Mouse (Mus musculus) c-Kit-positive CD71-negative TER-119-negative erythroid progenitor cells, embryonic 14.5 days (primary cell): ENCODE data around the gene Epha6.

ENCODE experiments used
- DNase-seq: peaks from one replicate; pipeline ENCODE4 v3.0.0-alpha.2; 2013; ENCODE audit warnings: low read depth

The Epha6 gene

DNA sequence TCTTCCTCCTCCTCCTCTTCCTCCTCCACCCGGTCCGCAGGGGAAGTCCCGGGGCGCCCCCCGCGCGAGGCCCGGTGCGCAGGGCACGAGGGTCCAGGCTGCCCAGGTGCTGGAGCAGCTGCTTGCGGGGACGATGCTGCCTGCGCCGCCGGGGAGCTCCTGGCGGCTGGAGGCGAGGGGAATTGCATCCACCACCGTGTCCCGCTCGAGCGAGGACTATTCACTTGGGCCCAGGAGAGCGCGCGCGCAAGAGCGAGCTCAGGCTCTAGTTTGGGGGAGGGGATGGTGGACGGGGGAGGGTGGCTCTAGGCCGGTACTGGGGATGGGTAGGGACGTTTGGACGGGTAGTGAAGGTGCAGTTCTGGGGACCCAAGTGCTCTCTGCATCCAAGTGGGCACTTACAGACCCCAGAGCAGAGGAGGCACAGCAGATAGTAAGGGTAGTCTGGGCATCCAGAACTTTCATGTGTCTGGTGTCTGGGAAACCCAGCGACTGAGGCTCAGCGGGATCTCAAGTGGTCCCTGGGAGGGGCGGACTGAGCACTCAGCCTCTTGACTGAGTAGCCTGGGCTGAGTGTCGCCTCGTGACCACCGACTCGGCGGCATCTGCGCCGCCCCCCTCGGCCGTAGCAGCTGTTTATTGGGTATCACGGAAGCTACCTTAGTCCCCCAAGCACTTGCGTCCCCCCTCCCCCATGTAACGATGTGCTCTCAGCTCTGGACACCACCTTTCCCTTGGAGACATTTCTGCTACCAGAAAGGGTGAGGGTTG lies at the start of gene Epha6:
TSS of gene Epha6 (minus strand) at position 471 of the 771 bp plus-strand sequence.
- no peak for DNase-seq

DNA sequence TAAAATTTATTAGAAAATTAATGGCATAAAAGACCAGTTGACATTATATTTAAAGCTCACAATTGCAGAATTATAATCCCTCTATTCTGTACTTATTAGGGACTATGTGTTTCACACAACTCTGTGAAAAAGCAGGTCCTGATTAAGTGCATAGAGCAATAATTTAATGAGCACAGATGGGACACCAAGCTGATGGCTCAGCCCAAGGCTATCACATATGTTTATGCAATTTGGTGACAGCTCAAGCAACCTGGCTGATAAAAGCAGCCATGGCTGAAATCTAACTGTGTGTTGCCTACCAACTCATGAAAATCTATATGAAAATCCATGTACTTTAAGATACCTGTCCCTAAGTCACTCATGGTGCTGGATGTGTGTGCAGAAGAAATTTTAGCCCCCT lies 46.4 kb upstream of the Epha6 start:
- DNase-seq = no peak

DNA sequence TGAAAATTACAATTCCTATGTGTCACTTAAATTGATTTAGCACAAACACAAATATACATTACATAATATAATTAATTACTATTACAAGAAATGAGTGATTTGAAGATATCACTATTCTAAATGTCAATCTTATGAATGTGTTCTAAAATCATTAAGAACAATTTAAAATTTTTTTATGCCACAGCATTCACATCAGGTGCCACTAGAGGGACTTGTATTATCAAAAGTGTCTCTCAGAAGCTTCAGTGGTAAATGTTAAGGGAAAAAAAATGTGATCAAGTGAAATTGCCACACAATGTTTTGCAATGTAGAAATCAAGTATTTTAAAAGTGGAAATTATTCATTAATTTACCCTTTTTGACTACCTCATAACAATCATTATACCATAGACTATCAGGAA lies 22.8 kb upstream of the Epha6 start:
- DNase-seq = no peak

DNA sequence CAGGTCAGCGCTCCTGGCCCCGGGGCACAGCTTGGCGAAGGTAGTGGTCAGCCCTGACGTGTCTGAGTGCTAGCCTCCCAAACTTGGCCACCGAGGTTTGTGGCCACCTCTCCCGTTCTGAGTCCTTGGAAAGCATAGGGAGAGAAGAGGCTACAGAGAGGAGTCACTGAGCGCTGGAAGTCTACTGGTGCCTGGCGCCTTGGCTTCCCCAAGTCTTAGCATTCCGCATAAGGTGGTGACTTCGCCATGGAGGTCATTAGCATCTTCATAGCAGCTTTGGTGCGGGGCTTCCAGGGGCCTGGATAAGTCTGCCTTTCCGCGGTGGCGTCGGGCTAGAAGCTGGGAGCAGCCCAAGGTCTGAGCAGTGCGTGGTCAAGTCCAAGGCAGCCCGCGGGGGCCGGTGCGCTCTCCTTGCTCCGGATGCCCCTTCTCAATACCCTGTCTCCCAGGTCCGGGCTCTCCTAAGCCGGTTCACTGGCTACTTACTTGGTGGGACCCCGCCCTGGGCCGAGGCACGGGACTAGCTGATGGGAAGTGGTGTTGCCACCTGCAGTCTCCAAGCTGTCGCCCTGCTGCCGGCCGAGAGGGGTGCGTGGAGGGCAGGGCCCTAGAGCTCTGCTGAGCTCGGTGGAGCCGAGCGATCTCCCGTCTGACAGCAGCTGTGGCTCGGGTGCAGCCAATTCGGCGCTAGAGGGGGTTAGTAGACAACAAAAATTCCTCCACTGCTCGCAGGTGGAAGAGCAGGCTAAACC lies 677 bp upstream of the Epha6 start:
- no peak for DNase-seq

DNA sequence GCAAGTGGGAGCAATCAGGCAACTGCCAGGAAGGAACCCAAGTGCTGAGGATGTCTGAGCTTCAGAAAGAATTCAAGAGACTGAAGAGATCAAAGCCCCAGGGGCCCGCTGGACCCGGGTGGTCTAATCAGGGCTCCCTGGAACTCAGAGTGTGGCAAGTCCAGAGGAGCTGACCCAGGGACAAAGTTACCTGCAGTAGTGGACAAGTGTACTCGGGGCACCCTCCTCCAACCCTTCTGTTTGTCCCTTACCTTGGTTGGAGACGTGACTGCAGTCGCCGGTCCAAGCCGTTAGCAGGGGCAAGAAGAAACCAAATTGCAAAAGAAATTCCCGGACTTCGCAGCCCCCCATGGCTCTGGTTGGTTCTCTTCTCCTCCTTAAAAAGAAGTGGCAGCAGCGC lies 718 bp downstream of the Epha6 start:
- DNase-seq = no peak

DNA sequence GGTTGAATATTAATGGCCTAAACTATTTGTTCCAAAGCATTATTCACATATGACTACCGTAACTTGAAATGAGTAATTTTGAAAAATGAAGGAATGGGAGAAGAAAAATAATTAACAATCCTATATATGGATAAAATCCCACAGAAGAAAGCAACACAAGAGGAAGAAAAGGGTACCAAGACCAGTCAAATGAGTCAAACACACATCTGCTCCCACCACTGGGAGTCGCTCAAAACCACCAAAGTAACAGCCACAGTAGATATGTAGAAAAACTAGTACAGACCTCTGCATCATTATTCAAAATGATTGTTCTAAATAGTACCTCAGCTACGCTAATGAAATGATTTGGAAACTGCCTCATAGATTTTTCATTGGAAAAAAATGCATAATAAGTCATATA lies 20.0 kb downstream of the Epha6 start:
- no peak for DNase-seq

DNA sequence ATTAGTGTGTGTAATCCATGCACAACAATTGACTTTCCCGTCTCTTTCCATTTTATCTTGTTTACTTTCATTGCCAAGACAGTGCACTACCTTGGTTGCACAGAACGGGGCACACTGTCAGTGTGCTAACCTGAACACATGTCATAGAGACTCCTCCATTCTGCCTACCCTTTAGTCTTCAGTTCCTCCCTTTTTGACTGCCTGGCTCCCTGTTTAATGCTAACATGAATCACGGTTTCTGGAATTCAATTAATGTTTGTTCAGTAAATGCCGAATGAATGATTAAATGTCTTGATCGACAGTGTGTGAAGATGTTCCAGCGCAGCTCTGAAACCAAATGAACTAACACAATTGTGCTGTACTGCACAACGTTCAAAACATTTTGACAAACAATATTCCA lies 20.6 kb downstream of the Epha6 start:
- no peak for DNase-seq

DNA sequence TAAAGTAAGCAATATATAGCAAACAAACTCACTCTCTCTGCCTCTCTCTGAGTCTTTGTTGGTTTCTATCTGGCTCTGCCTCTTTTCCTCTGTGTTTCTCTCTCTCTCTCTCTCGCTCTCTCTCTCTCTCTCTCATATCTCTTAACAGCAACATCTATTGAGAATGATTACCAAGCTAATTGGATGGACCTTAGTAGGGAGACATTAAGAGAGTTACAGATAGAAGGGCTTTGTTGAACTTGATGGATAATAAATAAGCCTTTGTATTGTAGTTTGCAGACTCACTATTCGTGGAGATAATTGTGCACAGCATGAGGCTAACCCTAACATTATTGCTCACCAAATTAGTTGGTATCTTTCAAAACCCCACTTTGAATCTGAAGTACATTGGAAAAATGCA lies 34.8 kb downstream of the Epha6 start:
- DNase-seq = no peak

DNA sequence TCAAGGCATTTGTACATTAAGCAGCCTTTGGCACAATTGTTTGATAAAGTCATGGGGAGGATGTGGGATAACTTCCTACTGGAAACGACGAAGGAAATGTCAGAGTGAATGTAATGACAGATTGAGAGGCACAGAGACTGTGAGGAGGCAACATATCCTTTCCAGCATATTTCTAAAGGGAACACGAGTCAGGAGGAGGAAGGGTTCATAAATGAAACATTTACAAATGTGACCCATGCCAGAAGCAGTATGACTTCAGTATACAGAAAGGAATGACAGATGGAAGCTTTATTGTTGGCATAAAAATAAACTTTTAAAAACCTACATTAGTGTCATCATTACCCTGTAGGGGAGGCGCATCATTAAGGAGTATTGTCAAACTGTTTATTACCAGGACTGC lies 60.9 kb downstream of the Epha6 start:
- no peak for DNase-seq

DNA sequence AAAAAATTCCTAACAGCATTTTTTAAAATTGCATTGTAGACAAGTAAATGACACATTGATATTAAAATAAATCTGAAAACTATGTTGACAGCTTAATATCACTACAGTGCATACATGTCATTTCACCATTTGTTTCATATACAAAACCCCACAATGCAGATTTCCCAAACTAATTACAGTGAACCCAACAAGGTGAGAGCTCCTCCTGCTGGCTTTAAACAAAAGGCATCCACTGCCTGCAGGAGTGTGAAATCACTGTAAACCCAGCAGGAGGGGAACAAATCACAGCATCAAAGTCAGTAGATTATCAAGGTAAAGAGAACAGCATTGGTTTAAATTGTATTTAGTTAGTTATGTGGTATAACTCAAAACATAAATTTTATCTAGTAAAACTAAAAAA lies 67.1 kb downstream of the Epha6 start:
- DNase-seq = no peak

DNA sequence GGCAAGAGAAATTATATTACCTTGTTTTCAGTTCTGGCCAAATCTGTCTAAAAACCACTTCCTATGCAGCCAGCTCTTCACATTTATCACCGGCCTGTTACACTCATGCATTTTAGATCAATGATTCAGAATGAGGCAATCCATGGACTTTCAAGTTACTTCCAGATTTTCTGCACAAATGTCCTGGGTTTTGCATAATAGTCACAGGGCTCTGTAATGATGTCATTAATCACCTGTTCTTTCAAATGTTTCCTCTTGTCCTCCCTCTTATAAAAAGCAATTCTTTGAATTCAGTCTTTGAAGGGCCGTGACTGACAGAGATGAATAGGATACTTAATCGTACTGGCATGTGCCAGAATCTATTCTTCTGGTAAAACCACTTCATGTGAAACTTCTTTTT lies 95.6 kb downstream of the Epha6 start:
- DNase-seq = no peak

DNA sequence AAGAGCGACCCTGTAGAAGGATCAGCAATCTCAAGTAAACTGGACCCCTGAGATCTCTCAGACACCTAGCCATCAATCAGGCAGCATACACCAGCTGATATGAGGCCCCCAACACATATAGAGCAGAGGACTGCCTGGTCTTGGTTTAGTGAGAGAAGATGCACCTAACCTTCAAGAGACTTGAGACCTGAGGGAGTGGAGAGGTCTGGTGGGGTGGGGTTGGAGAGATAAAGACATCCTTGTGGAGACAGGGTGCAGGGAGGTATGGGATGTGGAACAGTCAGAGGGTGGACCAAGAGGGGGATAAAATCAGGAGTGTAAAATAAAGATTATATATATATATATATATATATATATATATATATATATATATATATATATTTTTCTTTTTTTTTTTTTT lies 105.8 kb downstream of the Epha6 start:
- no peak for DNase-seq

DNA sequence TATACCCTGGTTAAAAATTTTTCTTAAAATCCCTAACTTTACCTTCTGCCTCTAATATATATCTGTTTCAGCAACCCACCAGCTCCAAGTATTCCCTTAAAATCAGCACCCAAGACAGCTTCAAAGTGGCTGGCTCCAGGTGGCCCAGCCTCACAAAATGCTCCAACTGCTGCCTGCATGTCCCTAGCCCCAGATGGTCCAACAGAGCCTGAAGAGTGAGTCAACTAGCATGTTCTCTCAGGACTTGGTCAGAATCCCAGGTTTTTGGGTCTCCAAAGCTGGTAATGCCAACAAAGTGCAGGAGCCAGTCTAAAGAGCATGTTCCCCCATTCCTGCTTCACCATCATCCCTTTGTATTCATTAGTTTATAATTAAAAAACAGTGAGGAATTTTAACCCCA lies 129.6 kb downstream of the Epha6 start:
- DNase-seq = no peak

DNA sequence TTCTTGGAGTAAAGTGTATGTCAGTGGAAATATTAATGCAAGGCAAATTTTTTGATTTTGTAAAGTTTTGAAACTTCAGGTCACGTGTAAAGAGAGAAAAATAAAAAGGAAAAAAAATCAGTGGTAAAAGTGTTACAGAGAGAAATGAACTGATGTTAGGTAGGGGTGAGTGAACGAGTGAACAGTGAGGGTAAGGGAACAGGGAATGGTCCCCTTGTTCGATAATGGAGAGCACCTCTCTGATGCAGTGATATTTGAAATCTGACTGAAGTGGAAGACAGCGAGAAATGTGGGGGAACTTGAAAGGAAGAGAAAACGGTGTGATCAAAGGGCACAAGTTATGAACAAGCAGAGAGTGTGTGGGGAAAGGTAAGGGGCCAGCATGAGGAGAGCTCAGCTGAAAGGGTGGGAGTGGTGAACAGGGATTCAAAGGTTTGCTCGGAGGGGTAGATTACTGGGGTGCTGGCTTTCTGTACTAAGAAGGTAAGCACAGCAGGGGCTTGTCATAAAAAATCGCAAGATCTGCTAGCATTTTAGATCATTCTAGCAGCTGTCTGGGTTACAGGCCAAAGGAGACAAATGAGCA lies 137.0 kb downstream of the Epha6 start:
- DNase-seq = no peak

DNA sequence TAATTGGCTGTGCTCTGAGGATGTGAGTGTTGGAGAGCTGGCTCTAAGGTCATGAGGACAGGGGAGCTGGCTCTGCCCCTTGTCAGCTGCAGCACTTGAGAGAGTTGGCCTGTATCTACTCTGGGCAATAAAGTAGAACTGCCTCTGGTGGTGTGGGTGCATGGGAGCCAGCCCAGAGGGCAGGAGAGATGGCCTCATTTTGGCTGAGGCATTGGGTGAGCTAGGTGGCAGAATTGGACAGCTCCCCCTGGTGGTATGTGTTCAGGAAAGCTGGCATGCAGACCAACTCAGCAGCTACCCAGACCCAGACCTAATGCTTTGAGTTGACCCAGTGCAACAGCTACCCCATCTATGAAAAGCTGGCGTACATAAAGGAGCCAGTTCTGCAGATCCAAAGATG lies 170.0 kb downstream of the Epha6 start:
- no peak for DNase-seq

DNA sequence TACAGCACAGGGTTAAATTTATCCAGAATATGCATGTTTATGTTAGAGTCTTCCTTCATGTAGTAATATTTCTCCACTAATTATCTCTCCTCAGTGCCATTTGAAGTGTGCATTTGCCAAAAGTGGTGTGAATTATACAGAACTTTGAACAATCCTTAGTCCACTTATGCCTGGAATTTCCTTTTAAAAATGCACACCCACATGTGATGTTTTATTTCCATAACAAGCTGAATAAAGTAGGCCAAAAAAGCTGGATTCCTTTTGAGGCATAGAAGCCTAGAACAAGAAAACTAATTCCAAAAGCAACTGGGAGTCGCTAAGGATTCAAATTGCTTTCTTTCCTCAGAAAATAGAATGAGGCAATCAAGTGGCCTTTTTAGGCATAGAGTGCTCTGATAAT lies 171.1 kb downstream of the Epha6 start:
- DNase-seq = no peak

DNA sequence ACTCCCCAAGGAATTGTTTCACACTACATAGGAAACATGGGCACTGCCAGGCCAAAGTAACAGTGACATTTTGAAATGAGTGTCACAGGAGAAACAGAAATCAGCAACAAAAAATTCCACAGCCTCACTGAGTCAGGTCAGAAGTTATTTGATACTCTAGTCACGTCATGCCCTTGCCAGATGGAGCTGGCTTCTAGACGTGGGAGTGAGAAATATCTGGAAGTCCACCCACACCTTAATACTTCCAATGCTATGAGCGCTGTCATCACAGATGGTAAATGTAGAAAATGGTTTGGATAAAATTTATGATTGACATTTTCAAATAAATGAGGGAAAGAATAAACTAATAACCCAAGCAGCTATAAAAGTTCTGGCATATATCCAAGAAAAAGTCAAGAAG lies 210.0 kb downstream of the Epha6 start:
- DNase-seq = no peak

DNA sequence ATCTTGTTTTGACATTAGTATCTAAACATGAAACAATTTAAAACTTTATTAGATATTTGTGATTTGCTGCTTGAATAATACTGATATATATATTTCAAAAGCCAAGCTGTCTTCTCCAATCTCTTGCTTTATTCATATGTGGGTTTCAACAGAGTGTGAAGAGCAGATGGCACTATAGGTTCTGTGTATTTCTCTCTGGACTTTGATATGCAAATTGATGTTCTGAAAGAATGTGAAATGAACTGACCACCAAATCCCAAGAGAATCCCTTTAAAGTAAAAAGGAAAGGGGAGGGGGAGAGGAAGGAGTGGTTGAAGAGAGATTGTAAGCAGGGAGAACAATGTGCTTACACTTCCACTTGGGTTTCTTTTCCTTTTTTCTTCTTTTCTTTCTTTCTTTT lies 212.4 kb downstream of the Epha6 start:
- no peak for DNase-seq

DNA sequence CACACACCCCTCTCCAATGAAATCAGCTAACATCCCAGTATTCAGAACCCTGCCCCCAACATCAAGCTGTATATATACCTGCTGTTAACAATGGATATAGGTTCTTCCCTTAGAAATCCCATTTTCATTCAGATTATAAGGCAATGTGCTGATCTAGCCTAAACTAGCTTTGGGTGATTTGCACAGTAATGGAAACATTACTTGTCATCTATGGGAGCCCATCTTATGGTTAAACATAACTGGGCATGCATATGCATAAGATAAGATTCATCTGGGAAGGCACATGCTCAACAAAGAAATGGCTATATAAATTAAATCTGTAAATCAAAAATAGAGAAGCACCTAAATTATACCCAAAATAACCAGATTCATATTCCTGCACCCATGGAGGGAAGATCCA lies 230.2 kb downstream of the Epha6 start:
- no peak for DNase-seq

DNA sequence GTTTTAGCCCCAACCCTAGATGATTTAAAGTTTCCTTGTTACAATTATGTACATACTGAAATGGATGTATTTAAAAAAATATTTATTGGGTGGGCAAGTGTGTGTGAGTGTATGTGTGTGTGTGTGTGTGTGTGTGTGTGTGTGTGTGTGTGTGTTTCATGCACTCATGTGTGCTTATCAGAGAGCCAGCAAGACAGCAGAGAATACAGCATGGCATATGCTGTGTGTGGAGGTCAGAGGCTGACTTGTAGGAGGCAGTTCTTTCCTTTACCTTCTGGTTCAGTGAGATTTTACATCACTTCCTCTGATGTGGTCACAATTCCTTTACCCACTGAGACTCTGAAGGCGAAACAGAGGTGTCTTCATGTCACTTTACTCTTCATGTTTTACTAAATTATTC lies 321.4 kb downstream of the Epha6 start:
- no peak for DNase-seq

DNA sequence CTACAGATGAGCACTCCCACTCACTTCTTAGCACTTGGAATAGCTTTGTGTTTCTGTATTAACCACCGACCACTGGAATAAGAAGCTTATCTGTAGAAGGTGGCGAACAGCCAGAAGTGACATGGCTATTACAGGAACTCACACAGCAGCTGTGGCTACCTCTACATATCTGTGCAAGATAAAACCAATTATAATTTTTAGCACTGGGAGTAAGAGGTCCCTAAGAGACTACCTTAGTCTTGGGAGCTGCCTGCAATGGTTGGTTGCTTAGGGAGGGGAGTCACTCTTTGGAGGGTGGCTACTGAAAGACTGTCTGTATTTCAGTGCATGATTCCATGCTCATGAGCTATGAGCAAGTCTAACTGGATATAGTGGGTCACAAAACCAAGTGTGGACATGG lies 331.2 kb downstream of the Epha6 start:
- no peak for DNase-seq

DNA sequence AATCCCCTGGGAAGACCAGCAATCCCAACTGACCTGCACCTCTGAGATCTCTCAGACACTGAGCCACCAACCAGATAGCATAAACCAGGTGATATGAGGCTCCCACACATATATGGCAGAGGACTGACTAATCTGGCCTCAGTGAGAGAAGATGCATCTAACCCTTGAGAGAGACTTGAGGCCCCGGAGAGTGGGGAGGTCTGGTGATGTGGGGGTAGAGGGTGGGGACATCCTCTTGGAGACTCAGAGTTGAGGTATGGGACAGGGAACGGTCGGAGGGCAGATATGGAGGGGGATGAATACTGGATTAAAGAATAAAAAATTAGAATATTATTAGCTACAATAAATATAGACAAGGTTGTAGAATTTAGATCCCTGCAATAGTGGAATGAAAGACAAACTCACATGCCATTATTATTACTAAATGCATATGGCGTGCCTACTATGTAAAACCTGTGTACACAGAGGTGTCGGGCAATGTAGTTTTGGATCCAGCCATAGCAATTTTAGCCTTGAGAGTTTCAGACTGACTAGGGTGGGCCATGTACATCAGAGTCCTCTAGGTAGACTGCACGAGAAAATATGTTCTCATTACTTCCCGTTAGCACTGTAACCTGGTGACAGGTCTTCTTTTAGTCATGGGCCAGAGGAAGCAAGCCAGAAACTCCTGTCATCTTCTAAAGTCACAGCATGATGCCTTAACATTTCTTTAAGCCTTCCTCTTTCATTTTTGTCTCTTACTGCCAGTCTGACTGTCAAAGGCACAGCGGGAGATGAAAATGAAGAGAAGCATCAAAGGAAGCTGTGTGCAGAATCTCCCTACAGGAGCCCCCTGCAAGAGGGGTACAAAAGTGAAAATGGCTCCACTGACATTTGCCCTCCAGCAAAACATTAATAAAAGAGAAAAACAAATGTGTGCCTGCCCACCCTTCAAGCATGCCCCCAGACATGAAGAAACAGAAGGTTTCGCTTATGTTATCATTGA lies 338.7 kb downstream of the Epha6 start:
- DNase-seq = no peak
